Mouse (Mus musculus) heart, adult 18-20 months (tissue): ENCODE data around the gene Slc38a3. TPM values are rescaled to one million over a fixed set of nuclear protein-coding genes. Genes with fewer than 3 reads are reported as not detected.
A peak's percentile ranks its signal among the peaks of the same experiment; 100 is the strongest.

Experiments
- DNase-seq, 2 experiments: peaks; one replicate each; pipeline ENCODE4 v3.0.0; 2021 to 2022; ENCODE audit warnings: mixed read lengths in 1 of 2
- total RNA-seq, 2 experiments: library from RNA; stranded (reverse); gene quantifications; 2 replicates each; pipeline ENCODE4 v1.2.3; 2021

Slc38a3 gene
- total RNA-seq, 2 experiments from 2014 or later, result 48.3 to 61.0 TPM

DNA sequence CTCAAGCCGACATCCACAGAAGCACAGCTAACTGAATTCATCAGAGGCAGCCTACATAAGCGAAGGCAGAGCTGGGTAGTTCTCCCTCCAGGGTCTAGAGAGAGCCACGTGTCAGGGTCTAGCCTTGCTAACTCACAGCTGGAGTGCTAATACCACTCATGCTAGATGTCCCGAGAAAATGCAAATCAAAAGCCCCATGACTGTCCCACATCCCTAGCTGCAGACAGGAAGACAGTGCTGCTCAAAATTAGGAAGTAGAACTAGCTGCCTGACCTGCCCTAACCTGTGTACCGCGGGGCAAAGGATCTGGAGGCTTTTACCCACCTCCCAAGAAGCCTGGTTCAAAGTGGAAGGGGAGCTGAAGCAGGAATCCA is 26.8 kb upstream of the Slc38a3 start:
- no peak for DNase-seq

- DNase-seq, result peak in 1 of 2 experiments; percentile 57
Measured at GRCm38 (mm10) chr9:107695441-107696105, 26.2 kb upstream of the Slc38a3 start.

- no peak for DNase-seq
Measured at GRCm38 (mm10) chr9:107694627-107695026, 25.3 kb upstream of the Slc38a3 start.

- DNase-seq, result no peak
Measured at GRCm38 (mm10) chr9:107693433-107693987, 24.2 kb upstream of the Slc38a3 start.

DNA sequence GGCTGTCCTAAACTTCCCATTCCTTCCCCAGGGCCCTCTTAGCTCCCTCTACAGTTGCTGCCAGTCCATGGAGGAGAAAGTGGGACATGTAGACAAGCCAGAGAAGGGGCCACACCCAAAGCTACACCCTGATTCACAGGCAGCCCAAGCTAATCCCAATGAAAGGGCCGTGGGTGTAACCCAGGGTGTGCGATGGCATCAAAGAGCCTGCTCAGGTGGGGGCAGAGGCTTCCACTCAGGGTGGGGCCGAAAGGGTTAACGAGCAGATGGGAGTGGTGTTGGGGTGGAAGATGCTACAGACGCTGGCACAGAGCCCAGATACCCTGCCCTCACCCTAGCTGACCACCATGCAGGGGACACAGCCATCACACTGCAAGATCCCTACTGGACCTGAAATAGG is 23.5 kb upstream of the Slc38a3 start:
- DNase-seq, result no peak

DNA sequence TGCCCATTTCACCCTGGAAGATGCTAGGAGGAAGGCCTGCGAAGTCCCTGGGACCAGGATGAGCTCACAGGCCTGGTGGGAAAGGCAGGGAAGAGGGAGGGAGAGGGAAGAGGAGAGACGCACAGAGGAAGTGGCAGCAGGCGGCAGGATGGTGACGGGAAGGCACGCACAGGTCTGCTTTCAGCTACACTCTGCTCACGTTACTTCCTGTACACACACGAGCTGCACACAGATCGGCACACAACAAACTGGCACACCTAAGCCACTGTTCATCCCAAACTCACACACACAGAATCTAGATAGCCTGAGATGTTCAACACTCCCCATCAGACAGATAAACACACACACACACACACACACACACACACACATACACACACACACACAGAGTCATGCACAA is 21.1 kb upstream of the Slc38a3 start:
- no peak for DNase-seq

DNA sequence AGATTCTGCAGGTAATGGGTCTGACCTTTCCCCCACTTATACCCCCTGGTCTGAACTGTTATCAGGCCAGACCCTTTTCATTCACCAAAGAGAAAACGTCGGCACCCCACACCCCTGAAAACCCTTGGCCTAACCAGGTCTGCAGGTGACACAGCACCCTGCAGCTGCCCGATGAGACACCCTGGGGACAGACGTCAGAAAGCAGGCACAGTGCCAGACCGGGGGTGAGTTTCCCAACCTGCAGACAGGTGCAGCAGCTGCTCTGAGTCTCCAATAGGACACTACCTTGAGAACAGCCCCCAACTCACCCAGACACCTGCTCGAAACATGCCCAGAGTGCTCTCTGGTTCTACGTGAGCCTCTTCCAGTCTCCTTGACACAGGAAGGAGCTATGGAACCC is 19.6 kb upstream of the Slc38a3 start:
- no peak for DNase-seq

- no peak for DNase-seq
Measured at GRCm38 (mm10) chr9:107688415-107688814, 19.1 kb upstream of the Slc38a3 start.

- DNase-seq, result peak; percentile 63 to 72
Measured at GRCm38 (mm10) chr9:107685231-107685981, 16.1 kb upstream of the Slc38a3 start.

DNA sequence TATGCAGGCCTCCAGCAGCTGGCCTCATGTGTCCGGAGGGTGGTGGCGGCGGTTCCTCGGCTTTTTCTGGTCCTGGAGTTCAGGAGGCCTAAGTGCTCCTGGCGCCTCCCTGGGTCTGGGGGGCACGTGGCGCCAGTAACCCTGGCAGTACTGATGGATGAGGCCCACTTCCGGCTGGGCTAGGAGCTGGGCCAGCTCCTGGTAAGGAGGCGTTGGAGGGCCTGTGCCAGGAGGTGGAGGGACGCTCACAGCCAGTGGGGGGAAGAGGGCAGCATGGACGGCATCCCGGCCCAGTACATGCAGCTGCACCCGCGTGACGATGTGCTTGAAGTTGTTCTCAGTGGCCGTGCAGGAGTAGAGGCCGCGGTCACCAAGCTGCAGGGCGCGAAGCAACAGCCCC is 13.1 kb upstream of the Slc38a3 start:
- no peak for DNase-seq

DNA sequence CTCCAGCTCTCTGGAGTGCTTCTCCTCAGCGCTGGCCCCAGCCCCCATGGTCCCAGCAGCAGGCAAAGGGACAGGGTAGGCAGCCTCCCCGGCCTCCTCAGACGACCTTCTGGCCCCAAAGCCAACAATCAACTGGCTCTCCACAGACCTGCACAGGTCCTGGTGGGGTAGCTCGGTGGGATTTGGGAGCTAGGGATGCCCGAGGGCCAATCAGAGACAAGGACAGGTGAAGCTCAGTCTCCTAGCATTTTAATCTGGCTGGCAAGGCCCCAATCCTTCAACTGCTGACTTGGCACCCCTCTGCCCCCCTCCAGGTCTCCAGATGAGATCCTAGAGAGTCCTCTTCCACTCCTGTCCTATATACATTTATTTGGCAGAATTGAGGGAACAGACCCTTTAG is 10.2 kb upstream of the Slc38a3 start, which contains the start of gene Gnat1:
Gnat1 (minus strand) TSS at position 212 of the 400 bp plus-strand sequence.
- no peak for DNase-seq

DNA sequence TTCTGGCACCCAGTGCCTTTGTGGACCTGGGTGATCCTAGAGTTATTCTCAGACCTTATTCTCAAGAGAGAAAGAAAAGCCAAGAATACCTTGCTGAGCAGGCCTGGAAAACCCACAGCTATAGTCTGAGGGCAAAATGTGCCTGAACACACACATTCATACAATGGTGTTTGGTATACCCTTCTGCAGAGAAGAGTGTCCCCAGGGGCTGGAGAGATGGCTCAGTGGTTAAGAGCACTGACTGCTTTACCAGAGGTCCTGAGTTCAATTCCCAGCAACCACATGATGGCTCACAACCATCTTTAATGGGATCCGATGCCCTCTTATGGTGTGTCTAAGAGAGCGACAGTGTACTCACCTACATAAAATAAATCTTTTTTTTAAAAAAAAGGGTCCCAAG is 9.5 kb upstream of the Slc38a3 start:
- DNase-seq, result no peak

DNA sequence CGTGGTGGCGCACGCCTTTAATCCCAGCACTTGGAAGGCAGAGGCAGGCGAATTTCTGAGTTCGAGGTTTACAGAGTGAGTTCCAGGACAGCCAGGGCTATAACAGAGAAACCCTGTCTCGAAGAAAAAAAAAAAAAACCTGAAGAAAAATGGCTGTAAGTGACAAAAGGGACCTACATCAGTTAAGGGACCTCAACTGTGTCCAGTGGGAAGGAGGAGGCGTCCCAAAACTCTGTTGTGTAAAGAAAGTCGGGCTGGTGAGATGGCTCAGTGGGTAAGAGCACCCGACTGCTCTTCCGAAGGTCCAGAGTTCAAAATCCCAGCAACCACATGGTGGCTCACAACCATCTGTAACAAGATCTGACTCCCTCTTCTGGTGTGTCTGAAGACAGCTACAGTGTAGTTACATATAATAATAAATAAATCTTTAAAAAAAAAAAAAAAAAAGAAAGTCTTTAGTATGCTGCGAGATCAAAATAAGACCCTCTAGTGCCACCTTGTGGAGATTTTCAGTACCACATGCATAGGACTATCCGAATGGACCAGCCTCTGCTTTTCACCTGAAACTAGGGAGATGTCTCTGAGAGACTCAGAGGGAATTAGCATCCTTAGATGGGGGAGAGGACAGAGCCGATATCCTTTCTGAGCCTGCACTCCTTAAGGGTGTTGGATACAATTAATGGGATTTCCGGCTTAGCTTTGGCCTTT is 8.6 kb upstream of the Slc38a3 start:
- peak; percentile 78 to 91 for DNase-seq

DNA sequence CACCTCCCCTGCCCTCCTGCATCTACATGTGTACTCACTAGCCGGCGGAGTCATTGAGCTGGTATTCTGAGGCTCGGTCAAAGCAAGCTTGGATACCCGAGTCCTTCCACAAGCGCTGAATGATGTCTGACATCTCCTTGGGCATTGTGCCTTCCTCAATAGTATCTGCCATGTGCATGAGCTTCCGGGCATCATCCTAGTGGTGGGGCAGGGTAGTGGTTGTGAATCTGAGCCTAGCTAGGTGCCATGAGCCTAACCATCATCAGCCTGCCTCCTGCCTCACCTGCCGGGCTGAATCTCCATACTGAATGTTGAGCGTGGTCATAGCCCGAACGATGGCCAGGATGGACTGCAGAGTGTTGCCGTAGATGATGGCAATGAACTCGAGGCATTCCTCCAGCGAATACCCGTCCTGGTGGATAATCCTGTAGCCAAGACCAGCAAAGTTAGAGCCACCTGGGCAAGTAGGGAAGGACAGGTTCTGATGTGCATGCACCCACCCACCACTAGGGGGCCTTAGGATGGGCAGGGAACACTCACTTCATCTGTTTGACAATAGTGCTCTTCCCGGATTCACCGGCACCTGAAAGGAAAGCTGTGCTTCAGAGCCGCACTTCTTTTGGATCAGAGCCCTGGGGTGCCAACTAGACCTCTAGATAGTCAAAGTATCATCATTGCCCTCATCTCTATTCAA is 7.9 kb upstream of the Slc38a3 start:
- DNase-seq, result peak in 1 of 2 experiments; percentile 65

DNA sequence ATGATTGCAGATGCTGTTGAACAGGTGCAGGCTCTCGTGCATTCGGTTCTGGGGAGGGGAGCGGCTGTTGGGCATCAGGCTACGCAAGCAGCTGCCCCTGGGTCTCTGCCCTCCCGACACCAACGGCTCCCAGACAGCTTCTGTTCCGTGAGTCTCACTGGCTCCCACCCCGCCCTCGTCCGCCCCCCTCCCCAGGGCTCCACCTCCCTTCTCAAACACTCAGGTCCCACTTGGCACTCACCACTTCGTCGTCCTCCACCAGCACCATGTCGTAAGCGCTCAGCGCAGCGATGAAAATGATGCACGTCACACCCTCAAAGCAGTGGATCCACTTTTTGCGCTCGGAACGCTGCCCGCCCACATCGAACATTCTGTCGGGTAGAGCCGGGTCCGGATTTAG is 7.0 kb upstream of the Slc38a3 start:
- DNase-seq, result no peak

DNA sequence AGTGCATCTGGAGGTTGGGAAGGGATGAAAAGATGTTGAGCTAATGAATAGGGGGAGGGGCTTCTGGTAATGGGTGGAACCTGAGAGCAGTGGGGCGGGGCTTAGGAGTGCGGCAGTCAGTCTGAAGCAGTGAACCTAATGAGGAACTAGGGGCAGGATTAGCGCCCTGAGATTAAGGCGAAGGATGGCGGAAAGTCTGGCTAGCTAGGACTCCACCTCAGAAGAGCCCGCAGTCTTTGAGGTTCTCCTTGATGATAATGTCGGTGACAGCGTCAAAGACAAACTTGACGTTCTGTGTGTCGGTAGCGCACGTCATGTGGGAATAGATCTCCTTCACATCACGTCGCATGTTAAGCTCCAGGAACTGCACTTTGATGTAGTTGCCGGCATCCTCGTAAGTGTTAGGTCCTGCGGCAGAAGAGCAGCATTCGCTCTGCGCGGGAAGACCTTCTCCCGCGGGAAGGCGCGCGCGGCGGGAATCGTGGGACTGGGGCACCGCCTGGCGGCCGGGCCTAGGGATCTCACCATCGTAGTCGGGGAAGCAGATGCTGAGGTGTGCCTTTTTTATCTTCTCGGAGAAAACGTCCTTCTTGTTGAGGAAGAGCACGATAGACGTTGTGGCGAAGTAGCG is 6.5 kb upstream of the Slc38a3 start:
- DNase-seq, result peak; percentile 74 to 84

DNA sequence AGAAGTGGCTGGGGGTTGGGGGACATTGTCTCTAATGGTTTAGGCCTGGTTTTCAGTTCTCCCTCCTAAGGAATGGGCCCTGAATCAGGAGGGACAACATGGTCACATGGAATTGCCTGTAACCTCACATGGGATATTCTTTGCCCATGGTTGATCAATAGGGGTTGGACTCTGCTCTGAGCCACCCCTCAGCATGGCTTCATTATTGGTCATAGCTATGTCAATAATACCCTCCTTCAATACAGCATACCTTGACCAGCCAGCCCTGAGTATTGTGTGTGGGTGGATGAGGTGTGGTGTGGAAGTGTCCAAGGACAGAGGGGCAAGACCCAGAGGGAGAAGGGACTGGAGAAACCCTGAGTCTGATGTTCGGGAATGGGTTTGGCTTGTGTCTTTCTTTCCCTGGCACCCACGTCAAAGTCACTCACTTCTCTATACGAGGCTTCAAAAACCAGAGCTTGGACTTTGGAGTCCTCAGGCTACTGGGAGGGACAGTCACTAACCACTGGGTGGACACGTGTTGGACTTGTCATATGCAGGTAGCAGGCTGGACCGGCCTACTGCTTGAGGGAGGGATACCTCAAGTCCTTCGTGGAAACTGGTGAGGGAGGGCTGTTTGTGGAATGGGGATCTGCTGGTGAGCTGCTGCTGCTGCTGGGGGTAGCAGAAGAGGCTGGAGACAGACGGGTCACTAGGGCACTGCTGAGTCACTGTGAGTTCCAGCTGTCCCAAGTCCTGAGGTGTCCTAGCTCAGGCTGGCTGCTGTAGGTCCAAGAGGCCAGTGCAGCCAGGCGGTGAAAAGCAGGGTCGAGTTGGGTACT is 5.5 kb upstream of the Slc38a3 start:
- no peak for DNase-seq

DNA sequence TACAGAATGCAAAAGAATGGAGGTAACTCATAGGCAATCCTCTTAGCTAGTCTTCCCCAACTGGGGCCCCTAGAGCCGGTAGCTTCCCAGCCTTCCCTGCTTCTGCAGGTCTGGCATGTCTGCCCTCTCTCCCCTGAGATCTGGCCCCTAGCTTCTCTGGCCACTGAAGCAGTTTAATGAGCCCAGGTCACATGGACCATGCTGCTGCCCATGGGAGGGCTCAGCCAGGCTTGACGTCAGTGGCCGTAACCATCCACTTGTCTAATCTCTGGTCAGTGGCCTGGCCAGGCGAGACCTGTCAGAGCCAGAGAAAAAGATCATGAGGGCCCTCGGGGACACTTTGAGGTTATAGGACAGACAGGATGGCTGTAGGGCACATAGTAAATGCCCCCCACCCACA is 929 bp upstream of the Slc38a3 start:
- DNase-seq, result peak; percentile 78 to 86

GRCm38 (mm10) chr9:107668916-107669315 is 414 bp downstream of the Slc38a3 start:
- DNase-seq, result no peak

DNA sequence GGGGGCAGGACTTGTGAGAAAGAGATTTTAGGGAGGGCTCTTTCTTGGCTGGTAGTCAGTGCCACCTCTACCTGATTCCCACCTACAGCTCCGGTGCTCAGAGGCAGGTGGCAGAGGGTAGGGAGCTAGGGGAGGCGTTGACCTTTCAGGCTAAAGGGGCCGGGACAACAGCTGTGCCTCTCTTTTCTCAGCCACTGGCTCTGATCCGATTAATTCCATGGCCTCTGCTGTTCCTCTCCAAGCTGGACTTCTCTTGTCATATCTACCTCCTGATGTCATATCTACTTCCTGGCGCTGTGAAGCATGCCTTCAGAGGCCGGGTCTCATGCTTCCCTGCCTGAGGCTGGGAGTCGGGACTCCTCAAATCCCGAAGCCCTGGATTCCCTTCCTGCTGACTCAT is 1.3 kb downstream of the Slc38a3 start:
- DNase-seq, result no peak

DNA sequence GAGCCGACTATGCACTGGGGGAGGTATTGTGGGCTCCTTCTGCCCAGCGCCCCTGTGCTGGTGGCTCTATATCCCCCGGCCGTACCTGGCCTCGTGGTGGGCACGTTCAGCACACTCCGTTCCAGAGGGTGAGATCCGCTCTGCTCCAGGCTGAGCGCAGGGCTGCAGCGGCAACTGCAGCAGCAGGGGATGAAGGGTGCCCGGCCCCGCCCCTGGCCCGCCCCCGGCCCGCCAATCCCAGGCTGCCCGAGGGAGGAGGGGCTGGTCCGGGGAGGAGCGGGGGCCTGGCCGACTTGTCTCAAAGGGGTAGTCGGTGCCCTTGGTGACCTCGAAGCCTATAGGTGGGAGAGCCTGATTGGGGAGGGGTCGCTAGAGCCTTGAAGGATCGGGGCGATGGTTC is 2.1 kb downstream of the Slc38a3 start:
- DNase-seq, result peak; percentile 77 to 78
